Mouse (Mus musculus): ENCODE results near the gene Tle6.

Gene Tle6

DNA sequence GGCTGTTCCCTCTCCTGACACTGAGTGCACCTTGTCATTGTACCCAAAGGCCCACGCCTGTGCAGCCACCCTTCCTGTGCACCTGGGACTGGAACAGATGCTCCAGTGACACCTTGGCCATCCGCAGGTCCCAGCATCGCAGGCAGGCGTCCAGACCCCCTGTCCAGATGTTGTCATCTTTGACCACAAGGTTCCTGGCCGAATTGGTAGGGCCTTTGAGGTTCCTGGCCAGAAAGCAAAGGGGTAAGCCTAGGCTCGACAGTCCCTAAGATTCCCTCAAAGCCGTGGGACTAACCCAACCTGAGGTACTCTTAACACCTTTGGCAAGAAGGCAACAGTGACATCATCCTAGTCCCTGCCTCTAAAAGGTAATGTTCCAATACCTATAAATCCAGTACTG is 8.2 kb downstream of the Tle6 start:
- DNase-seq (ENCODE audit: inconsistent ontology term), result no peak

DNA sequence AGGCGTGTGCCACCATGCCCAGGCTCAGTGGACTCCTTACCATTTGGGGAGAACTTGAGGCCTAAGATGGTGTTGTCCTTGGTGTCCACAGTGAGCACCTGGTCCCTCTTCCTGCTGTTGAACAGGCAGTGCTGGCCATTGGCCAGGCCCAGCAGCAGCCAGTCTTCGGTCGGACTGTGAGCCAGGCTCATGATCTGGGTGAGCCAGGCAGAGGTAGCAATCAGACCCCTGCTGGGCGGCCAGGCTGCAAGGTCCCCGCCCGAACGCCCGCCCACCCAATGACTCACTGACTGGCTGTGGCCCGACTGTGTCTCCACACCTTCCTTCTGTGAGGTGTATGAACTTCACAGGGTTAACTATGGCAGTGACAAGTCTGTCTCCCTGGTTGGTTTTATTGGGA is 9.0 kb downstream of the Tle6 start:
- no peak for DNase-seq (ENCODE audit: inconsistent ontology term)

DNA sequence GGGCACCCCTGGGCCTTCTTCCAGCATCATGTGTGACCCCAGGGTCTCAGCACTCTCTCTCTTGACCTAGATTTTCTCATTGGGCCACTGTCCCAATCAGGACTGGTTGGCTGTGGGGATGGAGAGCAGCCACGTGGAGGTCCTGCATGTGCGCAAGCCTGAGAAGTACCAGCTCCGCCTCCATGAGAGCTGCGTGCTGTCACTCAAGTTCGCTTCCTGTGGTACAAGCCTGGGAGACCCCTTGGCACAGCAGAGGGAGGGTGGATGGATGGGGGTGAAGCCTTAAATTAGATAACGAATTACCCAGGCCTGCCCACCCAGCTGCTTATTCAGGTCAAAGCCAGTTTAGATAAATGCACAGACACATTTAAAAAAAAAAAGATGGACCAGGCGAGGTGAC is 12.1 kb downstream of the Tle6 start:
- DNase-seq (ENCODE audit: inconsistent ontology term), result no peak

DNA sequence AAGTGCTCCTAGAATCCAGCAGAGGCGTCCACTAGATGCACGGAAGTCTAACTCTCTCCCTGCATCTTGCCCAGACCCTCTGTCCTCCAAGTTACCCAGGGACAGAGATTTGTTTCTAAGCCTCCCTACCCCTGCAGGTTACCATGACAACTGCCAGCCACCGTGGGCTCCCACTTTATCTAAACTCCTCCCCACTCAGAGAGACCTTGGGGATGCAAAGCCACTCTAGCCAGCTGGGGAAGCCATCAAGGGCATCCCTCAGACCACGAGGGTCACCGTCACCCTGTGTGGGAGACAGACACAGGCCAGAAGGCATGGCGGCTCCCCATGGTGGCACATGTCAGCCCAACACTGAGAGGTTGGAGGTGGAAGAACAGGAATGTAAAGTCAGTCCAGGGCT is 17.5 kb downstream of the Tle6 start:
- DNase-seq (ENCODE audit: inconsistent ontology term), result no peak

DNA sequence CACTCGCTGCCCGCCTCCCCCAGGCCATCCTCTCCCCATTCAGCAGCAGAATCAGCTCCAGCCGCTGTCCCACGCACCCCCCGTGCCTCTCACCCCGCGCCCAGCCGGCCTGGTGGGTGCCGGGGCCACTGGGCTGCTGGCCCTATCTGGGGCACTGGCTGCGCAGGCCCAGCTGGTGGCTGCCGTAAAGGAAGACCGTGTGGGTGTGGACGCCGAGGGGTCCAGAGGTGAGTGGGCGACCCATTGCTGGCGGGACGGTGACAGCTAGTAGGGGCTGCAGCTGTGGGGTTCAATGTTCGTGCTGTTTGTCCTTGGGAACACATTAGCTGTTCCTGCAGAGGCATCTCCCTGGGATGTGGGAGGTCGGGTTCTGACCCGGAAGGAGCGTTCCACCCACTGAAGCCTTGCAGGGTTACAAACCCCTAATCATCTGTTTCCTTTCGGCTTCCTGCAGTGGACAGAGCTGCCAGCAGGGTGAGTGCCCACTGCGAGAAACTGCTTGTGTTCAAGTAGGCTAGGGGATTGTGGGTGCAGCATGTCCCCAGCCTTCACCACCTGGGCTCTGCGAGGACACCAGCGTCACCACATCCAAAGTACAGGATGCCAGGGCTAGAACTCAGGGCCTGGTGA is 20.3 kb downstream of the Tle6 start:
- no peak for DNase-seq (ENCODE audit: inconsistent ontology term)

DNA sequence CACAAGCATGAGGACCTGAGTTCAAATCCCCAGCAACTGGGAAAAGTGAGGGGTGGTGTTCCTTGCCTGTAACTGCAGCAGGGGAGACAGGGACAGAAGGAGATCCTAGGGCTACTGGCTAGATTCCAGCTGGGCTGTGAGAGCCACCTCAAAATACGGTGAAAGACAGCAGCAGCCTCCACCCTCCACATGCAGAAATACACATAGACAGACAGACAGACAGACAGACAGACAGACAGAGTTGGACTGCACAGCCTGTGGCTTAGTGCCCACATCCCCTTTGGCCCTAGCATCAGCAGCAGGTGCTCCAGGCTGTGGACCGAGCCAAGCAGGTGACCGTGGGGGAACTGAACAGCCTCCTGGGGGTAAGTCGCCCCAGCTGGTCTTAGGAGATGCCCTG is 20.9 kb downstream of the Tle6 start:
- DNase-seq (ENCODE audit: inconsistent ontology term), result no peak

DNA sequence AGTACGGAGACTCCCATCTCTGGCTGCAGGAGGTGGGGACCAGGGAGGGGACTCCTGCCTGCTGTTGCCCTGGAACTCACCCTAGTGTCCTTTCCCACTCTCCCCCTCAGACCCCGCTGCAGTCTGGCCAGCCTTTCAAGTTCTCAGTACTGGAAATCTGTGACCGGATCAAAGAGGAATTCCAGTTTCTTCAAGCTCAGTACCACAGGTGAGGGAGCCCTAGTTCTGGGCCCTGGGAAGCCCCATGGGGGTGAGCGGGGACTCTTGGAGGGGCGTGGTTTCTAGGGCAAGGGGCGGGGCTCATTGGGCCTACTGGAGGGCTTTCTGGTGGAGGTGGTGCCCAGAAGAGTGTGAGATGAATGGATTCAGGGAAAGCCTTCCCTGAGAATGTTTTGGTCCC is 25.2 kb downstream of the Tle6 start:
- DNase-seq (ENCODE audit: inconsistent ontology term), result no peak

DNA sequence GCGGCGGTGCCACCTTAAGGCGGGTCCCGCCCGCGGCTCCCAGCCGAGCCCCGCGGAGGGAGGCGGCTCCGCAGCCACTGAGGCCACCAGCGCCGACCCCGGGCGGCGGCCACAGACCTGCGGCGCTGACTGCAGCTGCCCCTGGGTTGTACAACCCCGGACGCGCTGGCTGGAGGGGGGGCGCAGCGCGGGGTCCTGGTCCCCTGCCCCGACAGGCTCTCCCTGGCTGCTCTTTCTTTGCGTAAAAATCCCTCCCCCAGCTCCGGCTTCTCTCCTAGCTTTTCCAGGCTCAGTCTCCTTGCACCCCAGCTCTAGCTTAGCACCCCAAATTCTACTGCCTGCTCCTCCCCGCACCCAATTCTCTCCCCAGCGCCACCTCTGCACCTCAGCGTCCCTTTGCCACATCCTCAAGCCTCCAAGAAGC is 25.7 kb downstream of the Tle6 start:
- peak; percentile 52 for DNase-seq (ENCODE audit: inconsistent ontology term)

DNA sequence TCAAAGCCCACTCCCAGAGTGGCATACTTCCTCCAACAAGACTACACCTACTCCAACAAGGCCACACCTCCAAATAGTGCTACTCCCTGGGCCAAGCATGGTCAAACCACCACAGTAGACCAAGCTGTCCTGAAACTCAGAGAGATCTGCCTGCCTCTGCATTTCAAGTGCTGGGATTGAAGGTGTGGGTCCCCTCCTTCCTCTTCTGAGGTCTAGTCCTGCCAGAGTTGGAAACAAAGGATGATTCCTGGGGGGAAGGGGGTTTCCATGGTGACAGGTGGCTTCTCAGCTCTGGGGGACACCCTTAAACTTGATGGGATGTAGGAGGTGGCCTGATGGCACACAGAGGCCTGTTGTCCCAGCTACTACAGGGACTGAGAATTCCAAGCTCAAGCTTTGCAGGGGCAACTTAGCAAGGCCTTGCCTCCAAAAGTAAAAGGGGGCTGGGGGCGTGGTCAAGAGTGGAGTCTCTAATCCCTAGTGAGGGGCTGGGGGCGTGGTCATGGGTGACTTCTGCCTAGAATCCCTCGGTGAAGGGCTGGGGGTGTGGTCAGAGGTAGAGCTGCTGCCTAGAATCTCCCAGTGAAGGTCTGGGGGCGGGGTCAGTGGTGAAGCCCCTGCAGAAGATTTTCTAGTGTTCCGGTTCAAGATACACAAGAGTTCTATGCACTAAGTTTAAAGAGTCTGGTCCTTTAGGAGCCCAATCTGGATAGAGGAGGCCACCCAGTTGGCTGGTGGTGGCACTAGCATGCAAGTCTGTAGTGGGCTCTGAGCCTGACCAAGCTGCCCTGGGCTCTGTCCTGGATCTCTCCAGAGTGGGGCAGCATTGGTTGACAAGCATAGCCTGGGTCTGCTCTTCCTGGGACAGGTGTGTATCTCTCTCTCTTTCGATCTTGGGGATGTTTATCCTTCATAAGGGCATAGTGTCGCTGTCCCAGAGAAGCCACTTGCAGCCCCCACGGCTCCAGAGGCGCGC is 26.5 kb downstream of the Tle6 start, which contains the start of gene Tle2:
Gene Tle2 (plus strand): TSS at position 481 of the 976 bp plus-strand sequence.
- no peak for DNase-seq (ENCODE audit: inconsistent ontology term)

DNA sequence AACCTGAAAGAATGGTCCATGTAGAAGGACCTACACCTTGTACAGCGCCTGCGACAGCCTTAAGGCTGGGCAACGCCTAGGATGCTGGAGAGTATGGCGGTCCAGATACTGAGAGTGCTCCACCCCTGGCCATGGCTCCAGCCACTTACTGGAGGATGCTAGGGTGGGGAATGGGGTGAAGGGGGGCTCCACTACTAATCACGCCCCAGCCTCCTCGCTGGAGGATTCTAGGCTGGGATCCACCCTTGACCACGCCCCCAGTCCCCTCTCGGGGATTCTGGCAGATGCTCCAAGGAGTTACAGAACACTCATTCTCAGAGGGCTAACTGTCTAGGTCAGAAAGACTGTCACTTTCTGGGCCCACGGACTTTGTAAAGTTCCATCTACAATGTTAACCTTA is 27.9 kb downstream of the Tle6 start:
- DNase-seq (ENCODE audit: inconsistent ontology term), result no peak

DNA sequence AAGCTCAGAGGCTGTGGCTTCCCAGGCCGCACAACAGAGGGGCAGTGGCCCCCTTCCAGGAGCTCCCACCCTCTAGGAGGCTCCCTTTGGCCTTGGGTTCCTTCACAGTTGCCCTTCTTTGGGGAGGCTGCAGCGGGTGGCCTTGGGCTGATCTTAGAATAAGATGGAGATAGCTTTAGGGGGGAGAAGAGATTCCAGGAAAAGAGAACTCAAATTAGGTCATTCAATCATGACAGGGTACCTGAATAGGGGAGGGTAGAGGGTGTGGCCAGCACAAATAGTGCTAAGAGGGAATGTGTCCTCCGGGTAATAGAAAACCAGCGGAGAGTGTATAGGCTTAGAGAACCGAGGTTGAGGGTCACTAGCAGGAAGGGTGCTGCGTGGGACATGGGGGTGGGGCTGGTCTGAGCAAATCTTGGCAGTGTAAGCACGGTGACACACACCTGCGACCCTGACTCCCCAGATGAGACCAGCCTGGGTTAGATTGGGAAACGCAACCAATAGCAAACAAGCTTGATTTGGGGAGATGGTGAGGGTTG is 28.7 kb downstream of the Tle6 start:
- no peak for DNase-seq (ENCODE audit: inconsistent ontology term)

DNA sequence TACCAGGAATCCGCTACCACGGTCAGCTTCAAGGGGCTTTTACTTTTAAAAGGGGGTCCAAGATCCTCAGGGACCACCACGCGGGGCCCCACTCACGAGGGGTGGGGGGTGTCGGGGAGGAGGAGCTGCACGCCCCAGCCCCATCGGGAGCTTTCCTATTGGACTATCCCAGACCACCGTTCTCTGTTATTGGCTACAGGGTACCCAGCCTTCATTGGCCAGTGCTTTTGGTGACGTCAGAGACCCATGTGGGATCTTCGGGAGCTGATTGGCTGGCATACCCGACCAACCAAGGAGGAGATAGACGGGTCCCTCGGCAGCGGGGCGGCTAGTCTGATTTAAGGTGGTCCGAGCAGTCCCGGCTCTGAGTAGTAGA is 29.4 kb downstream of the Tle6 start:
- peak; percentile 98 for DNase-seq (ENCODE audit: inconsistent ontology term)

DNA sequence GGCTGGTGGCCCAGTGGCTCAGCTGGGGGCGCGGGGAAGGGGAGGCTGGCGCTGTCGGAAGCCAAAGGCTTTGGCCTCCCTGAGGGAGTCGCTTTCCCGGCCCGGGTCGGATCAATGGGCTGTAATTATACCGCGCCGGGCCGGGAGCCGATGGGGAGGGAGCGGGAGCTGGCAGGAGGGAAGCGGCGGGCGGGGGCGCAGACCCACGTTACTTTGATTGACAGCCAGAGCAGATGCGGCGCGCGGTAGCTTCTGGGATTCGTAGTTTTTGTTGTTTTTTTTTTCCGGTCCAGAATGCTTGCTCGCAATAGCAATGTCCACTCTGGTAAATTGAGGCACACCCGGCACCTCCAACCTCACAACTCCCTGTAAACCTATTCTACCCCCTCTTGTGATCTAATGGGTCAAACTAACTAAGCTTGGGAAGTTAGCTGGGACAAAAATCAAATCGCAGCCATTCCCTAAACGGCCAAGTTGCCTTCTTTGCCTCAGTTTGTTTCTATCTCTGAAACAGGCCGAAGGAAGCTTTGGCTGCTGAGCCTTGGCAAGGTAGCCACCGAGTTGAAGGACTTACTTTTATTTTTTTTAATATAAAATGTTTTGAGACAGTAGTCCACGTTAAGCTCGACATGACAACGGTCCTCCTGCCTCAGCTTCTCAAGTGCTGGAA is 29.9 kb downstream of the Tle6 start:
- DNase-seq (ENCODE audit: inconsistent ontology term), result peak; percentile 98

DNA sequence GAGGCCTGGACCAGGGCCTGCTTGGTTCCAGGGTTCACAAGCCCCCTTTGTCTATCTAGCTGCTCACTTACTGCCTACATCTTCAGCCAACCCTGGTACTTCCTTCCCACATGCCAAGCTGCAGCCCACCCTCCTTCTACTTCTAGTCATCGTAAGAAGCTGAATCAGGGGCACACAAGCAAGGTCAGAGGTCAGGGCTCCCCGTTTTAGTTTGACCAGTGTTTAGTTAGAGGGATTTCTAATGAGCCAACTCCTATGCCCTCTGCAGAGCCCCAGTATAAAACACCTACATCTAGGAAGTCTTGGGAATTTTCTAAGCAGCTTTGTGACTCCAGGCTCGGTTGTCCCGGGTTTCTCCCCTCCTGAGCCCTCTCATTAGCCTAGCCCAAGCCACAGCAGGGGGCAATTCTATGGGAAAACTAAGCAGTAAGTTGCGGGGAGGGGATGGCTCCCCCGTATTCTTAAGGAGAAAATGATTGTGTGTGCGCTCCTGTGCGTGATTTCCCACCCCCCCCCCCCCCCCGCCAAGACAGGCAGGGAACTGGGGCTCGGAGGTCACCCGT is 30.6 kb downstream of the Tle6 start:
- no peak for DNase-seq (ENCODE audit: inconsistent ontology term)

DNA sequence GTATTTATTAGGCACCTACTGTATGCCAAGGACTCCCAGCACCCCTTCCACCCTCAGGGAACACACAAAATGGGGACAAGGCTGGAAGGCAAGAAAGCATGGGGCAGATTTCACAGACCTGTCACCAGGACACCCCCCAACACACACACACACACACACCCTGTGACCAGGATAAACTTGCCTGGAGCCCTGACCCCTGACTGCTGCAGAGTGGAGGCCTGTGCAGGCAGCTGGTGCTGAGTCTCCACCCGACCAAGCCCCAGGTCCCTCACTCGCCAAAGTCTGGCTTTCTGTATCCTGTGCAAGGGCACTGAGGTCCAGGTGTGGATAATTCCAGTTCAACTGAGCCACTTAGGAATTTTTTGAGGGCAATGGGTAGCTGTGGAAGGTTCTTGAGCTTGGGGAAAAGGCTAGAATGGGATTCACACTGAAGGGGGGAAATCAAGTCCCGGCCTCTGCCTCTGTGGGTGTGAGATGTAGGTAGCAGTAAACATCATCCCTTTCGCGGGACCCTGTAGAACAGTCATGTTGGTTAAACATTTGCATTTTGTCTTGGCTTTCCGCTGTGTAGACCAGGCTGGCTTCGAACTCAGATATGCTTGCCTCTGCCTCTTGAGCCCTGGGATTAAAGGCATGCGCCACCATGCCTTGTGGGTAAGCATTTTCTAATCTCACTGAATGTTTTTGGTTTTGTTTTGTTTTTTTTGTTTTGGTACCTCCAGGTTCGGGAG is 31.2 kb downstream of the Tle6 start:
- no peak for DNase-seq (ENCODE audit: inconsistent ontology term)

DNA sequence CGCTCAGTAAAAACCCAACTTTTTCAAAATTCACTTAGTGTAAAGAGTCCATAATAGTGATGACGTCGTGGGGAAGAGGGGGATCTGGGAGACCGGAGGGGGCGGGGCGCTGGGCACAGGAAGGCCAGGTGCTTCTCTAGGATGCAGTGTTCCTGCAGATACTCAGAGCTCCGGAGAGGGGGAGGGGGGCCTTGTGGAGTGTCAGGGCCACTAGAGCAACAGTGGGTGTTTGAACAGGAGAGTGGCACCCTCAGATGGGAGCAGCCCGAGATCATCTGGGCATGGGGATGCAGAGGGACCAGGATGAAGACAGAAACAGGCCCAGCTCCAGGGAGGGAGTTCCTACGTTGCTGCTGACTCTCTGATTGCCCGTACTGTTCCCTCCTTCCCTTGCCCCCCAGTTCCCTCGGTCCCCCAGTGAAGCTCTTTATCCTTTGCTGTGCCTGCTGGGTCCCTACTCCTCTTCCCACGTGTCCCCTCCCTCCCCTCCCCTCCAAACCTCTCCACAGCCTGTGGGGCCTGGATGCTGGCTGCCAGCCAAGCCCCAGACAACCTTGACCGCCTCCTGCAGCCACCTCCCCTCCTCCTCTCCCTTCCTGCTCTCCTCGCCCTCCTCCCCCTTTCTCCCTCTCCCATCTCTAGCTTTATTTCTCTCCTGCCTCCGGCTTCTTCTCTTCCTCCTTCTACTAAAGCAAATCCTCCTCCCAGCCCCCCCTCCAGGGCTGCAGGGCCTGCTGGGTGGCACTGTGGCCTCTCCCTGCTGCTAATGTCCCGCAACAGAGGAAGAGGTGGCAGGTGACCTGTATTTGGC is 32.3 kb downstream of the Tle6 start:
- DNase-seq (ENCODE audit: inconsistent ontology term), result no peak

DNA sequence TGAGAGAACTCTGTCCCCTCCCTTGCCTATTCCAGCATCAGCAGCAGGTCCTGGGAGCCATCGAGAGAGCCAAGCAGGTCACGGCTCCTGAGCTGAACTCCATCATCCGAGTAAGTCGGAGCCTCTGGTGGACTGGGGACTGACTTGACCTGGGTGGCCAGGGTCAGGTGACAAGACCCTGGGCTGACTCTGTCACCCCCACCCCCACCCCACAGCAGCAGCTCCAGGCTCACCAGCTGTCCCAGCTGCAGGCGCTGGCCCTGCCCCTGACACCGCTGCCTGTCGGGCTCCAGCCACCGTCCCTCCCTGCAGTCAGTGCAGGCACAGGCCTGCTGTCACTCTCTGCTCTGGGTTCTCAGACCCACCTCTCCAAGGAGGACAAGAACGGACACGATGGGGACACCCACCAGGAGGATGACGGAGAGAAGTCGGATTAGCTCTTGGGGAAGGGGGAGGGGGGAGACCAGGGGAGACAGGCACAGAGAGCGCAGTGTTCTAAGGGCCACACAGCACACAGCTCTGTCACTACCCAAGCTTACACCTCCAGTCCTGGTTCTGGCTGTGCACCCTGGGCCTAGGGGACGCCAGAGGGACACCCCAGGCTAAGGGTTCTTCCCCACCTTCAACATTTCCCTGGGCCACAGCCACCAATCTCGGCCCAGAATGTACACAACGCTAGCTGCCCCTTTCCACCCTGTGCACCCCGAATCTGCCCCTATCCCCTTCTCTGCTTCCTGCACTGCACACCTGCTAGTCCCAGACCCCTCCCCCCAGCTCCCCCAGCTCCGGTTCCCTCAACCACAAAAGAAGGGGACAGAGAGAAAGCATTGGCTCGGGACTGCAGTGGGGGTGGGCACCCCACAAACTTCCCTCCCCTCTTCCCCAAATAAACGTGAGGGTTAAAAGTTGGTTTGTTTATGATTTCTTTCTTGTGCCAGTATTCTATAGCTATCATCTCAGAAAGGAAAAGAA is 35.3 kb downstream of the Tle6 start:
- DNase-seq (ENCODE audit: inconsistent ontology term), result no peak

DNA sequence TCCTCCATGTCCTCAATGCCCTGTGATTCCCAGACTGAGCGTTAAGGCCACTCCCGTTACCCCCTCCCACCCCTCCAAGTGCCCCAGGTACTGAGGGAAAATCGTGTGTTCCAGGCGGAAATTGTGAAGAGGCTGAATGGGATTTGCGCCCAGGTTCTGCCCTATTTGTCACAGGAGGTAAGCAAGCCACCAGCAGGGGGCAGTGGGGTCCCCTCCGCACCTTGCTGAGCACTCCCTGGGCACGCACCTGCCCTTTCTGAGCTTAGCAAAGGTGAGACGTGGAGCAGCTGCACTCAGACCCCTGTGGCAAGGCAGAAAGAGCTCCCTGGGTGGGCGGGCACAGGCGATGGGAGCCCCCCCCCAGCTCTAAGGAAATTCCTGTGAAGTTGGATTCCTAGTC is 36.1 kb downstream of the Tle6 start:
- DNase-seq (ENCODE audit: inconsistent ontology term), result no peak

DNA sequence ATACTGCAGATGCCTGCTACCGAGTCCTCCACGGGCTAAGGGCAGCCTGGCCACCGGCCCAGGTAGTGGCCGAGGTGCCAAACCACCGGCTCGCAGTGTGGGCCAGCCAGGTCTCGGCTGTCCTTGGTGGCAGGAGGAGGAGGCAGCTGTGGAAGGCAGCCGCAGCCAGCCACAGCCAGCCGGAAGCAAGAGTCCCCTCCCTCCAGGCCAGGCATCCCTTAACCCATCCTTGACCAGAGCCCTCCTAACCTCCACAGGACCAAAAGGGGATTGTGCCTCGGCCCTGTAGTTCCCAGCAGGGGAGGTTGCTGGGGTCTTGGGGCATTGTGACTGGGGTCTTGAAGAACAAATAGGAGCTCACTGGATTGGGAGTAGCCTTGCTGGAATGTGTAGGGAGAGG is 36.7 kb downstream of the Tle6 start:
- peak; percentile 73 for DNase-seq (ENCODE audit: inconsistent ontology term)

Data from Muller cell, postnatal 12 days (primary cell).